Mouse (Mus musculus) central nervous system, embryonic 11.5 days (tissue): ENCODE measurements around the gene Lag3. TPM values are rescaled to one million over a fixed set of nuclear protein-coding genes. Genes with fewer than 3 reads are reported as not detected.

ENCODE experiments used
- polyA plus RNA-seq: library from polyadenylated mRNA; depleted of rRNA; stranded (reverse); fragments of >200 nt; gene quantifications from 2 replicates; pipeline ENCODE4 v1.2.3, GENCODE M21; 2012; rRNA removed

Gene Lag3
- 2.3 and 3.2 TPM in 2 replicates for polyA plus RNA-seq

GRCm38 (mm10) chr6:124911533-124912218 lies at the start of gene Lag3:
Lag3 (minus strand) TSS chr6:124911705.

GRCm38 (mm10) chr6:124930754-124931524 lies 19.4 kb upstream of the Lag3 start, which contains the start of gene Mlf2:
Mlf2 (plus strand) TSS chr6:124931386.

GRCm38 (mm10) chr6:124919695-124920317 lies 8.3 kb upstream of the Lag3 start, which contains the start of gene Ptms:
Ptms (minus strand) TSS chr6:124920103.

GRCm38 (mm10) chr6:124887986-124888385 lies 23.5 kb downstream of the Lag3 start, which contains the start of gene Cd4:
Cd4 (minus strand) TSS chr6:124888221.

GRCm38 (mm10) chr6:124863658-124864298 lies 47.7 kb downstream of the Lag3 start, which contains the start of gene Gpr162:
Gpr162 (minus strand) TSS chr6:124863983.

GRCm38 (mm10) chr6:124856916-124857839 lies 54.3 kb downstream of the Lag3 start, which contains the start of gene P3h3:
P3h3 (minus strand) TSS chr6:124857752.

Other genes with a start within 250 kb of the Lag3 start
- 36.6 and 50.7 TPM in 2 replicates for gene Lpcat3, start 248.7 kb downstream of the Lag3 start, polyA plus RNA-seq
- 177 and 187 TPM in 2 replicates for gene Emg1, start 199.5 kb downstream of the Lag3 start, polyA plus RNA-seq
- 185 and 198 TPM in 2 replicates for gene Phb2, start 199.4 kb downstream of the Lag3 start, polyA plus RNA-seq
- gene Ptpn6, start 173.0 kb downstream of the Lag3 start, polyA plus RNA-seq: 5.3 and 7.8 TPM in 2 replicates
- 383 and 432 TPM in 2 replicates for gene Grcc10, start 170.3 kb downstream of the Lag3 start, polyA plus RNA-seq
- 0.11 TPM in 1 of 2 replicates, not detected in the other for gene Gm45234, start 155.7 kb downstream of the Lag3 start, polyA plus RNA-seq
- 40.9 and 65.1 TPM in 2 replicates for gene Atn1, start 155.2 kb downstream of the Lag3 start, polyA plus RNA-seq
- gene Eno2, start 142.0 kb downstream of the Lag3 start, polyA plus RNA-seq: 9.1 and 11.8 TPM in 2 replicates
- 4.2 and 11.4 TPM in 2 replicates for gene Lrrc23, start 132.0 kb downstream of the Lag3 start, polyA plus RNA-seq
- gene Spsb2, start 103.0 kb downstream of the Lag3 start, polyA plus RNA-seq: 6.0 and 8.9 TPM in 2 replicates
- gene Tpi1, start 97.4 kb downstream of the Lag3 start, polyA plus RNA-seq: 559 and 705 TPM in 2 replicates
- 111 and 146 TPM in 2 replicates for gene Usp5, start 82.2 kb downstream of the Lag3 start, polyA plus RNA-seq
- 157 and 168 TPM in 2 replicates for gene Cdca3, start 82.2 kb downstream of the Lag3 start, polyA plus RNA-seq
- 2.2 and 3.0 TPM in 2 replicates for gene Gnb3, start 71.4 kb downstream of the Lag3 start, polyA plus RNA-seq
- gene P3h3, start 54.0 kb downstream of the Lag3 start, polyA plus RNA-seq: 103 and 125 TPM in 2 replicates
- gene Gpr162, start 47.7 kb downstream of the Lag3 start, polyA plus RNA-seq: 13.4 and 15.2 TPM in 2 replicates
- gene Cd4, start 23.5 kb downstream of the Lag3 start, polyA plus RNA-seq: 0.01 and 0.05 TPM in 2 replicates
- gene Ptms, start 8.4 kb upstream of the Lag3 start, polyA plus RNA-seq: 1,105 and 3,481 TPM in 2 replicates
- gene Mlf2, start 19.7 kb upstream of the Lag3 start, polyA plus RNA-seq: 358 and 360 TPM in 2 replicates
- gene Cops7a, start 53.8 kb upstream of the Lag3 start, polyA plus RNA-seq: 122 and 143 TPM in 2 replicates
- gene Pianp, start 85.0 kb upstream of the Lag3 start, polyA plus RNA-seq: 1.6 and 3.4 TPM in 2 replicates
- 52.2 and 93.4 TPM in 2 replicates for gene Zfp384, start 97.4 kb upstream of the Lag3 start, polyA plus RNA-seq
- gene Ing4, start 128.1 kb upstream of the Lag3 start, polyA plus RNA-seq: 130 and 145 TPM in 2 replicates
- 25.3 and 37.8 TPM in 2 replicates for gene Acrbp, start 138.0 kb upstream of the Lag3 start, polyA plus RNA-seq
- 0.22 and 0.24 TPM in 2 replicates for gene Lpar5, start 156.2 kb upstream of the Lag3 start, polyA plus RNA-seq
- gene Chd4, start 184.3 kb upstream of the Lag3 start, polyA plus RNA-seq: 164 and 215 TPM in 2 replicates
- gene Nop2, start 220.2 kb upstream of the Lag3 start, polyA plus RNA-seq: 45.9 and 58.2 TPM in 2 replicates
- 26.0 and 30.3 TPM in 2 replicates for gene Iffo1, start 233.5 kb upstream of the Lag3 start, polyA plus RNA-seq